Comparison of ENCODE assay signal across 8 mouse cellular contexts in the genomic region with DNA sequence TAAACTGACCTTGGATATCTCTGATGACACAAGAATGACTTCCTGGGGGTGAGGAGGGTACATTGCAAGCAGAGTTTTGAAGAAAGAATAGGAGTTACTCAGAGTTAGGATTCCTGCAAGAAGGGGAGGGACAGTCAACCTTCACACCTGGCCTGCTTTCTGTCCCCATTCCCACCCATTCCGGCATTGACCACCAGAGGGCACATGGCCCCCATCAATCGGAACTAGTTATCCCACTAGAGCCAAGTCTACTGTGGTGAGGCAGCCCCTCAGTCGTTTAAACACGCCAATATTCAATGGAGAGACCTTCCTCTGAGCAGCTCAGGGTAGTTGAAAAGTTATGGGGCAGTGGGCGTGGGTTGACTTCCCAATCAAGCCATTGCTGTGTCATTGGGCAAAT. TPM values are rescaled to one million over a fixed set of nuclear protein-coding genes. Genes with fewer than 3 reads are reported as not detected.
DNase-seq lines count a peak whose midpoint lies in the region; ATAC-seq and TF ChIP-seq lines count a peak whose summit lies in the region.

No protein-coding gene starts in this region.

- no peak overlapping the region for H3K4me2 ChIP-seq in forebrain, embryonic 14.5 days (ENCODE audit: low read length)
- peak overlapping the region; percentile 70 for H3K4me2 ChIP-seq in hindbrain, postnatal 0 days (ENCODE audit: low read depth, low read length)
- H3K4me2 ChIP-seq in limb, embryonic 11.5 days (ENCODE audit: low read depth, severe bottlenecking): no peak overlapping the region
- peak overlapping the region; percentile 89; the same call in 1 of the 2 replicates for H3K4me2 ChIP-seq in midbrain, embryonic 16.5 days (ENCODE audit: low read length)

- H3K4me3 ChIP-seq in forebrain, embryonic 14.5 days (ENCODE audit: low read depth, low read length): no peak overlapping the region
- no peak overlapping the region for H3K4me3 ChIP-seq in hindbrain, postnatal 0 days (ENCODE audit: low read length)
- H3K4me3 ChIP-seq in limb, embryonic 11.5 days (ENCODE audit: low read depth, low read length): no peak overlapping the region
- no peak overlapping the region for H3K4me3 ChIP-seq in midbrain, embryonic 16.5 days (ENCODE audit: low read depth, low read length)
- H3K4me3 ChIP-seq in spleen, adult 2 months (ENCODE audit: extremely low read depth, insufficient read depth, insufficient read length): no peak overlapping the region

- WGBS in forebrain, embryonic 14.5 days: under 1% methylated on average over 5 of the region's 5 CpGs
- WGBS in hindbrain, postnatal 0 days: 1% methylated on average over 5 of the region's 5 CpGs
- WGBS in limb, embryonic 11.5 days: 2% methylated on average over 5 of the region's 5 CpGs
- WGBS in midbrain, embryonic 16.5 days: 4% methylated on average over 5 of the region's 5 CpGs
- 10% methylated on average over 5 of the region's 5 CpGs for WGBS in spleen, adult 2 months

- H3K27ac ChIP-seq in forebrain, embryonic 14.5 days (ENCODE audit: low read depth, low read length): no peak overlapping the region
- 0 out of 2 replicates have a peak overlapping the region, but pooled peaks have one; percentile 95 for H3K27ac ChIP-seq in hindbrain, postnatal 0 days
- no peak overlapping the region for H3K27ac ChIP-seq in limb, embryonic 11.5 days (replicated peaks; ENCODE audit: low read depth, low read length)
- no peak overlapping the region for H3K27ac ChIP-seq in midbrain, embryonic 16.5 days (ENCODE audit: low read length)
- H3K27ac ChIP-seq in spleen, adult 2 months (ENCODE audit: insufficient read depth, low read length): no peak overlapping the region

- no peak for ATAC-seq in forebrain, embryonic 14.5 days
- no peak for ATAC-seq in hindbrain, postnatal 0 days
- ATAC-seq in limb, embryonic 11.5 days (ENCODE audit: insufficient number of reproducible peaks, low FRiP score, low TSS enrichment, low read depth): no peak
- no peak for ATAC-seq in midbrain, embryonic 16.5 days

- no peaks in the 10 kb centered on the region for H3K27me3 ChIP-seq in forebrain, embryonic 14.5 days (replicated peaks; ENCODE audit: control insufficient read depth, insufficient read depth, low read length)
- no peaks in the 10 kb centered on the region for H3K27me3 ChIP-seq in hindbrain, postnatal 0 days (ENCODE audit: insufficient read depth, low read length)
- H3K27me3 ChIP-seq in limb, embryonic 11.5 days (ENCODE audit: control insufficient read depth, insufficient read depth, low read length): no peaks in the 10 kb centered on the region
- no peaks in the 10 kb centered on the region; the same call in 1 of the 2 replicates for H3K27me3 ChIP-seq in midbrain, embryonic 16.5 days (ENCODE audit: control insufficient read depth, insufficient read depth, low read depth, low read length)
- no peaks in the 10 kb centered on the region for H3K27me3 ChIP-seq in spleen, adult 2 months (ENCODE audit: control insufficient read depth, insufficient read depth, low read length)

- H3K9ac ChIP-seq in forebrain, embryonic 14.5 days (ENCODE audit: low read length): no peak overlapping the region
- no peak overlapping the region for H3K9ac ChIP-seq in hindbrain, postnatal 0 days (replicated peaks; ENCODE audit: low read length)
- H3K9ac ChIP-seq in limb, embryonic 11.5 days (ENCODE audit: low read length): no peak overlapping the region
- H3K9ac ChIP-seq in midbrain, embryonic 16.5 days (ENCODE audit: low read depth, low read length): no peak overlapping the region

- H3K4me1 ChIP-seq in forebrain, embryonic 14.5 days (ENCODE audit: control insufficient read depth, insufficient read depth, low read length): peaks cover 14% of the 10 kb centered on the region
- peaks cover 17% of the 10 kb centered on the region for H3K4me1 ChIP-seq in hindbrain, postnatal 0 days (ENCODE audit: insufficient read depth, low read length)
- H3K4me1 ChIP-seq in limb, embryonic 11.5 days (ENCODE audit: control insufficient read depth, insufficient read depth, low read length): peaks cover 14% of the 10 kb centered on the region
- H3K4me1 ChIP-seq in midbrain, embryonic 16.5 days (ENCODE audit: control insufficient read depth, insufficient read depth, low read length): peaks cover 32% of the 10 kb centered on the region
- H3K4me1 ChIP-seq in spleen, adult 2 months (ENCODE audit: control insufficient read depth, insufficient read depth, insufficient read length): peaks cover 12% of the 10 kb centered on the region; the same call in 1 of the 2 replicates

- no peaks in the 10 kb centered on the region for H3K9me3 ChIP-seq in forebrain, embryonic 14.5 days (replicated peaks; ENCODE audit: control insufficient read depth, low read length)
- no peaks in the 10 kb centered on the region for H3K9me3 ChIP-seq in hindbrain, postnatal 0 days (ENCODE audit: low read length)
- no peaks in the 10 kb centered on the region; the same call in 1 of the 2 replicates for H3K9me3 ChIP-seq in limb, embryonic 11.5 days (ENCODE audit: control insufficient read depth, low read length)
- no peaks in the 10 kb centered on the region for H3K9me3 ChIP-seq in midbrain, embryonic 16.5 days (replicated peaks; ENCODE audit: control insufficient read depth, low read length, poor library complexity, severe bottlenecking)

- peak; percentile 81 to 92 for DNase-seq in adrenal gland, adult (ENCODE audit: inconsistent age in 2 of 2, low spot score in 1 of 2)
- DNase-seq in adrenal gland, adult 8-10 months: no peak
- DNase-seq in c-Kit-positive CD71-positive TER-119-negative erythroid progenitor cells, embryonic 14.5 days (ENCODE audit: low read depth): peak; percentile 56
- DNase-seq in forebrain, embryonic 14.5 days (ENCODE audit: low spot score): peak; percentile 81
- peak; percentile 82 for DNase-seq in hindbrain, postnatal 0 days (ENCODE audit: low spot score)
- peak; percentile 91 for DNase-seq in limb, embryonic 11.5 days (ENCODE audit: low spot score)
- peak; percentile 32 to 69 for DNase-seq in spleen, adult 2 months (ENCODE audit: low read depth in 1 of 2, low spot score in 2 of 2)

- TF ChIP-seq CTCF in hindbrain, postnatal 0 days (IDR thresholded peaks at IDR 0.05; ENCODE audit: low read depth): peak; percentile 98
- peak; percentile 86; the same call in 1 of the 2 replicates for TF ChIP-seq CTCF in spleen, adult 2 months (IDR thresholded peaks at IDR 0.05; ENCODE audit: extremely low read depth, insufficient read depth, insufficient read length, insufficient replicate concordance)

- no peak for TF ChIP-seq POLR2A in spleen, adult 2 months (IDR thresholded peaks at IDR 0.05; ENCODE audit: low read depth, low read length)

- no peaks in the 10 kb centered on the region for H3K36me3 ChIP-seq in forebrain, embryonic 14.5 days (ENCODE audit: control insufficient read depth, insufficient read depth, low read length)
- H3K36me3 ChIP-seq in hindbrain, postnatal 0 days (ENCODE audit: insufficient read depth, low read length): no peaks in the 10 kb centered on the region
- peaks cover 2% of the 10 kb centered on the region; the same call in 1 of the 2 replicates for H3K36me3 ChIP-seq in limb, embryonic 11.5 days (ENCODE audit: control insufficient read depth, insufficient read depth, low read length)
- H3K36me3 ChIP-seq in midbrain, embryonic 16.5 days (ENCODE audit: control insufficient read depth, insufficient read depth, low read length): no peaks in the 10 kb centered on the region
- H3K36me3 ChIP-seq in spleen, adult 2 months (ENCODE audit: control insufficient read depth, insufficient read depth, low read length): no peaks in the 10 kb centered on the region

RNA-seq across cellular contexts. Expression of gene Rnf126, which starts 1.6 kb away (rescaled TPM):
- total RNA-seq in adrenal gland, adult 8-10 months (2022): 10 to 100 TPM; 45.2 to 61.9 (median 50.8) TPM
- 60.6 and 75.7 TPM in 2 replicates for polyA plus RNA-seq in forebrain, embryonic 14.5 days (2014; fragmentation: Nextera tagmentation; extraction: Ambion mirVana)
- 112 and 120 TPM in 2 replicates for total RNA-seq in hindbrain, postnatal 0 days (2014; rRNA removed)
- polyA plus RNA-seq in hindbrain, postnatal 0 days (2015; fragmentation: Nextera tagmentation; extraction: Ambion mirVana): 108 and 119 TPM in 2 replicates
- 112 and 118 TPM in 2 replicates for polyA plus RNA-seq in limb, embryonic 11.5 days (2014; fragmentation: Nextera tagmentation; extraction: Ambion mirVana)
- polyA plus RNA-seq in midbrain, embryonic 16.5 days (2015; fragmentation: Nextera tagmentation; extraction: Ambion mirVana): 90.2 and 92.3 TPM in 2 replicates
- polyA plus RNA-seq in spleen, adult 2 months (2012; rRNA removed): 122 and 217 TPM in 2 replicates

RNA-seq across cellular contexts. Expression of gene Fstl3, which starts 8.7 kb away (rescaled TPM):
- 10 to 100 TPM in 2 of 4 experiments, 1 to 10 TPM in 2; 8.8 to 55.0 (median 26.2) TPM for total RNA-seq in adrenal gland, adult 8-10 months (2022)
- 0.58 and 0.96 TPM in 2 replicates for polyA plus RNA-seq in forebrain, embryonic 14.5 days (2014; fragmentation: Nextera tagmentation; extraction: Ambion mirVana)
- 2.6 and 3.3 TPM in 2 replicates for total RNA-seq in hindbrain, postnatal 0 days (2014; rRNA removed)
- 3.1 and 3.2 TPM in 2 replicates for polyA plus RNA-seq in hindbrain, postnatal 0 days (2015; fragmentation: Nextera tagmentation; extraction: Ambion mirVana)
- 1.8 and 1.9 TPM in 2 replicates for polyA plus RNA-seq in limb, embryonic 11.5 days (2014; fragmentation: Nextera tagmentation; extraction: Ambion mirVana)
- polyA plus RNA-seq in midbrain, embryonic 16.5 days (2015; fragmentation: Nextera tagmentation; extraction: Ambion mirVana): 2.2 and 3.5 TPM in 2 replicates
- 5.8 and 10.9 TPM in 2 replicates for polyA plus RNA-seq in spleen, adult 2 months (2012; rRNA removed)

RNA-seq across cellular contexts. Expression of gene Fgf22, which starts 13.5 kb away (rescaled TPM):
- total RNA-seq in adrenal gland, adult 8-10 months (2022): 1 to 10 TPM in 2 of 4 experiments, under 1 TPM in 1, not detected in 1; 0.38 to 1.2 (median 1.1) TPM
- polyA plus RNA-seq in forebrain, embryonic 14.5 days (2014; fragmentation: Nextera tagmentation; extraction: Ambion mirVana): 0.28 and 0.38 TPM in 2 replicates
- 1.3 and 2.2 TPM in 2 replicates for total RNA-seq in hindbrain, postnatal 0 days (2014; rRNA removed)
- polyA plus RNA-seq in hindbrain, postnatal 0 days (2015; fragmentation: Nextera tagmentation; extraction: Ambion mirVana): 3.8 and 5.1 TPM in 2 replicates
- polyA plus RNA-seq in limb, embryonic 11.5 days (2014; fragmentation: Nextera tagmentation; extraction: Ambion mirVana): 0.17 and 0.33 TPM in 2 replicates
- polyA plus RNA-seq in midbrain, embryonic 16.5 days (2015; fragmentation: Nextera tagmentation; extraction: Ambion mirVana): 1.8 TPM in 2 replicates
- polyA plus RNA-seq in spleen, adult 2 months (2012; rRNA removed): not detected in 2 replicates

RNA-seq across cellular contexts. Expression of gene Polrmt, which starts 22.0 kb away (rescaled TPM):
- 10 to 100 TPM; 58.5 to 79.0 (median 70.8) TPM for total RNA-seq in adrenal gland, adult 8-10 months (2022)
- polyA plus RNA-seq in forebrain, embryonic 14.5 days (2014; fragmentation: Nextera tagmentation; extraction: Ambion mirVana): 32.1 and 33.4 TPM in 2 replicates
- 30.4 and 36.5 TPM in 2 replicates for total RNA-seq in hindbrain, postnatal 0 days (2014; rRNA removed)
- polyA plus RNA-seq in hindbrain, postnatal 0 days (2015; fragmentation: Nextera tagmentation; extraction: Ambion mirVana): 29.7 and 32.6 TPM in 2 replicates
- polyA plus RNA-seq in limb, embryonic 11.5 days (2014; fragmentation: Nextera tagmentation; extraction: Ambion mirVana): 32.2 and 36.1 TPM in 2 replicates
- 45.3 and 45.9 TPM in 2 replicates for polyA plus RNA-seq in midbrain, embryonic 16.5 days (2015; fragmentation: Nextera tagmentation; extraction: Ambion mirVana)
- polyA plus RNA-seq in spleen, adult 2 months (2012; rRNA removed): 60.5 and 62.5 TPM in 2 replicates

RNA-seq across cellular contexts. Expression of gene Prss57, which starts 22.4 kb away (rescaled TPM):
- total RNA-seq in adrenal gland, adult 8-10 months (2022): under 1 TPM in 2 of 4 experiments, not detected in 2; 0.13 to 0.38 TPM
- 0.37 TPM in 1 of 2 replicates, not detected in the other for polyA plus RNA-seq in forebrain, embryonic 14.5 days (2014; fragmentation: Nextera tagmentation; extraction: Ambion mirVana)
- total RNA-seq in hindbrain, postnatal 0 days (2014; rRNA removed): 0.54 and 1.8 TPM in 2 replicates
- 0.13 and 0.33 TPM in 2 replicates for polyA plus RNA-seq in hindbrain, postnatal 0 days (2015; fragmentation: Nextera tagmentation; extraction: Ambion mirVana)
- not detected in 2 replicates for polyA plus RNA-seq in limb, embryonic 11.5 days (2014; fragmentation: Nextera tagmentation; extraction: Ambion mirVana)
- polyA plus RNA-seq in midbrain, embryonic 16.5 days (2015; fragmentation: Nextera tagmentation; extraction: Ambion mirVana): 0.19 TPM in 2 replicates
- polyA plus RNA-seq in spleen, adult 2 months (2012; rRNA removed): 1.4 and 1.6 TPM in 2 replicates

Comparison
In these comparisons a context has a peak if more than half of its experiments do, and no peak if none do; other contexts are left out.
1. H3K4me2 ChIP-seq: peak in hindbrain, postnatal 0 days (single experiment) and midbrain, embryonic 16.5 days (single experiment); none in forebrain, embryonic 14.5 days (single experiment) and limb, embryonic 11.5 days (single experiment).